Mouse (Mus musculus): Measurements from ENCODE around the gene Rmi2. TPM values are rescaled to one million over a fixed set of nuclear protein-coding genes. Genes with fewer than 3 reads are reported as not detected.

Rmi2 gene
- polyA plus RNA-seq, 1 experiment from 2014 or later: 2.8 TPM

DNA sequence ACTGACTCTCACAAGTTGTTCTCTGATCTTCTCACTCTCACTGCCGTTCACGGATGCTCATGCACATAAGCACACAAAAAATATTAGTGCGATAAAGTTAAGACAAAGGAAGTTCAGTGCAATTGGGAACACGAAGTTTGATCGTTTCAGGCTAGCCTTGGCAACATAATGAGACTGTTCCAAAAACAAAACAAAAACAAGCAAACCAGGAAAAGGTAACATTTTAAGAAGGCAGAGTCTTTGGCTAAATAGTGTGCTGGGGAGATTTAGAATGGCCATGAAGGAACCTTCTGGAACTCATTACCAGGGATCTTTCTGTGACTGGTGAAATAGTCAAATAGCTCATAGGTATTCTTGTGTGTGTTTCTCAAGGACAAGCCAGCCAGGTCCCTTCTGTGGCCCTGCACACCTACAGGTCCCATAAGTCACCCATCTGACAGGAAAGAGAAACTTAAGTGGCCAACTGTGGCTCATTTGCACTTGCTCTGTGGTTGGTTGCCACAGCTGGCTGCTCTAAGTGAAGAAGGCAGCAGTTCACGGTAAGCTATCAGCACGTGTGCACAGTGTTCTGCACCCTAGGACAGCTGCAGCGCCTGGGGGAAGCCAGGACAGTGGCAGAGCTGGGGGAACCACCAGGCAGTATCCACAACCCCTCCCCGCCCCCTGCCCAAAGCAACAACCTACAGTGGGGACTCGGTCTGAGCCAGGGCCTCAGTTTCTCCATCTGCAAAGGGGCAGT, 28.9 kb upstream of the Rmi2 start, which contains the start of gene Prm1:
Prm1 (minus strand) TSS at position 51 of the 739 bp plus-strand sequence.
- Histone ChIP-seq H3K36me3 (no peaks in the 10 kb centered on the region), H3K27ac (no peak within 1 kb of the TSS), H3K4me3 (no peak within 1 kb of the TSS), H3K9ac (no peak within 1 kb of the TSS), H3K4me1 (peaks cover 3% of the 10 kb centered on the region; the same call in 1 of the 2 replicates), H3K4me2 (no peak within 1 kb of the TSS), H3K27me3 (no peaks in the 10 kb centered on the region), H3K9me3 (no peaks in the 10 kb centered on the region)
- WGBS: 69% methylated on average over 10 of the region's 10 CpGs
- no peak for ATAC-seq (ENCODE audit: insufficient number of reproducible peaks, low FRiP score, low TSS enrichment, low read depth)

DNA sequence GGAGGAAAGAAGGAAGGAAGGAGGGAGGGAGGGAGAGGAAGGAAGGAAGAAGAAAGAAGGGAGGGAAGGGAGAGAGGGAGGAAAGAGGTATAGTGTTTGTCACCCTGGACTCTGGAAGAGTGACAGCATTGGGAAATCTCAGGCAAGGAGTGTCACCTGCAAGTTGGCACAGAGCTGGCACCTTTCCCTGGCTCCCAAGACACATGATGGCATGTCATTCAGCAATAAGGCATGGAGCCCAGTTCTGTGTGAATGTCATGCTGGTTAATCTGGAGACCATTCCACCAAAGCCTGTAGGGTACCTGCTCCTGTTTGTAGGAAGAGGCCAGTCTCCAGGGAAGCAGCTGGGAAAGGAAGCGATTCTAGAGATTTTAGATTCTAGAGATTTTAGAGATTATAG, 24.5 kb upstream of the Rmi2 start:
- Histone ChIP-seq H3K4me3 (no peak overlapping the region), H3K9ac (no peak overlapping the region), H3K4me2 (no peak overlapping the region), H3K9me3 (no peaks in the 10 kb centered on the region), H3K27ac (no peak overlapping the region), H3K36me3 (no peaks in the 10 kb centered on the region), H3K27me3 (no peaks in the 10 kb centered on the region), H3K4me1 (peaks cover 3% of the 10 kb centered on the region; the same call in 1 of the 2 replicates)
- no peak for ATAC-seq (ENCODE audit: insufficient number of reproducible peaks, low FRiP score, low TSS enrichment, low read depth)
- WGBS: 94% methylated on average over 1 of the region's 1 CpGs

DNA sequence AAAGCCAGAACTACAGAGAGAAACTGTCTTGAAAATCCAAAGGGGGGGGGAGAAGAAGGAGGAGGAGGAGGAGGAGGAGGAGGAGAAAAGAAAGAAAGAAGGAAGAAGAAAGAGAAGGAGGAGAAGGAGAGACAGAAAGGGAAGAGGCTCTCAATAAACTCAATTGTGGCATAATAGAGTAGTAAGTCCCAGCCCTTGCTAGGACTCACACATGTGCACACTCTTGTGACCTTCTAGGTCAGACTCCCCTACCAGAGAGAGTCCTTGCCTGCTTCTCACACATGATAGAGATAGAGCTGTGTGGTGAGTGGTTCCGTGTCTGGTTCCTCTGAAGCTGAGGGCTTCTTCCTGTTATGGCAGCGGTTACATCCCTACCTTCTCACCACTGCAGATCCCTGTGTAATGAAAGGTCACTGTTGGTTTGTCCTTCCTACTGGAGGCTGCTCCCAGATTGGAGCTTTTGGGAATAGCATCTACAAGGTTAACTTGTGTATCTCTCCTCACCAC, 21.9 kb upstream of the Rmi2 start, which contains the start of gene Gm11172:
Gm11172 (plus strand) TSS at position 51 of the 507 bp plus-strand sequence.
- H3K27ac ChIP-seq: no peak within 1 kb of the TSS
- no peaks in the 10 kb centered on the region for H3K27me3 ChIP-seq
- H3K36me3 ChIP-seq: no peaks in the 10 kb centered on the region
- H3K4me3 ChIP-seq: no peak within 1 kb of the TSS
- H3K4me2 ChIP-seq: no peak within 1 kb of the TSS
- H3K9me3 ChIP-seq: no peaks in the 10 kb centered on the region
- no peak for ATAC-seq (ENCODE audit: insufficient number of reproducible peaks, low FRiP score, low TSS enrichment, low read depth)
- no peaks in the 10 kb centered on the region for H3K4me1 ChIP-seq
- 79% methylated on average over 2 of the region's 2 CpGs for WGBS
- no peak within 1 kb of the TSS for H3K9ac ChIP-seq

DNA sequence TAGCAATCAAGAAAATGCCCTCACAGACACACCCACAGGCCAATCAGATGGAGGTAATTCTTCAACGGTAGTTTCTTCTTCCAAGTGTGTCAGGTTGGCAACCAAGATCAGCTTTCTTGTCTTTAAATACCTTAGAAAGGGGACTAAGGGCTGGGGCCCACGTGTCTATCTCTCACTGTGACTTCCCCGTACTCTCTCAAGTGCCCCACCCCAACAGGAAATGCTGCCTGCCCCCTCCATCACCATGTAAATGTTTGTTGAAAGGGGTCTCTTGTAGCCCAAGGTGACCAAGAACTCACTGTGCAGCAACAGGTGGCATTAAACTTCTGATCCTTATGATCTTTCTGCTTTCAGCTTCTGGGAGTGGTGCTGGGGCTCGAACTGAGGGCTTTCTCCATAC, 21.1 kb upstream of the Rmi2 start:
- no peak overlapping the region for H3K9ac ChIP-seq
- no peaks in the 10 kb centered on the region for H3K4me1 ChIP-seq
- H3K36me3 ChIP-seq: no peaks in the 10 kb centered on the region
- H3K4me2 ChIP-seq: no peak overlapping the region
- H3K4me3 ChIP-seq: no peak overlapping the region
- H3K9me3 ChIP-seq: no peaks in the 10 kb centered on the region
- ATAC-seq (ENCODE audit: insufficient number of reproducible peaks, low FRiP score, low TSS enrichment, low read depth): no peak
- no peak overlapping the region for H3K27ac ChIP-seq
- 79% methylated on average over 4 of the region's 4 CpGs for WGBS
- H3K27me3 ChIP-seq: no peaks in the 10 kb centered on the region

DNA sequence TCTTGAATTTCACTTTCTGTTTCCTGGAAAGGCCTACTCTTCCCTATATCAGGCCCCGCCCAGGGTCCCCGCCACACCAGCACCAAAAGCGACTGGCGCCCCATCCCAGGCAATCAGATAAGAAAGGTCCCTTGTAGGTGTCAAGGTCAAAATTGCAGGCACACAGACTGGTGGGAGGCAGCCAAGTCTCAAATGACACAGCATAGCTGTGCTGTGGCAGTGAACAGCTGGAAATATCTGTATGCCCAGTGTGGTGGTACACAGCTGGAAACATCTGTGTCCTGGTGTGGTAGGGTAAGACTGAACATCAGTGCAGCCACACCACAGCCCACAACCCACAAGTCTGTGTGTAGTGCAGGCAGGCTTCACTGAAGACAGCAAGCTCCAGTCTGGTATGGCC, 20.0 kb upstream of the Rmi2 start:
- Histone ChIP-seq H3K9me3 (no peaks in the 10 kb centered on the region), H3K4me2 (no peak overlapping the region), H3K4me3 (no peak overlapping the region), H3K9ac (no peak overlapping the region), H3K27ac (no peak overlapping the region), H3K4me1 (no peaks in the 10 kb centered on the region), H3K36me3 (no peaks in the 10 kb centered on the region), H3K27me3 (no peaks in the 10 kb centered on the region)
- ATAC-seq (ENCODE audit: insufficient number of reproducible peaks, low FRiP score, low TSS enrichment, low read depth): no peak
- 74% methylated on average over 4 of the region's 4 CpGs for WGBS

DNA sequence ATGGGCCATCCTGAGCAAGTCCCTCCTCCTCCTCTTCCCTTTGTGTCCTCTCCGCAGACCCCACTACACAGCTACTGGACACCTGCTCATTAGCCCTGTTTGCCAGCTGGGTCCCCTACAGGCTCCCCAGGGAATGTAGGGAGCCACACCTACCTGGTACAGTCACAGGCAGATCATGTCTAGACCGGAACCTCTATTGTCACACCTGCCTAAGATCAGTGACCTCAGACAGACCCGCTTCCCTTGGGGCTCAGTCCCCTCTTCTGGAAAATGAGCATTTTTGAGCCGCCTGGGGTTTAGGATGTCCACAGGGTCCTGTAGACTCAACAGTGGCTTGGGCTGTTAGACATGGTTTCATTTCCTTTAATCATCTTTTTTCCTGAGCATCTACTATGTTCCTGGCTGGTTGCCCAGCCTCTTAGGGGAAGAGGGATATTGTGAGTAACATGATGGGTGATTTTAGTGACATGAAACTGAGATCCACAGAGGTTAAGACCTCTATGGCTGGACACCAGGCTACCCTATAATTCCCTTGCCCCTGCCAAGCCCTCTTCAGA, 16.2 kb upstream of the Rmi2 start:
- WGBS: 67% methylated on average over 4 of the region's 4 CpGs
- Histone ChIP-seq H3K9me3 (no peaks in the 10 kb centered on the region), H3K4me3 (no peak overlapping the region), H3K36me3 (no peaks in the 10 kb centered on the region), H3K4me2 (no peak overlapping the region), H3K27ac (no peak overlapping the region), H3K27me3 (no peaks in the 10 kb centered on the region), H3K4me1 (peaks cover 7% of the 10 kb centered on the region), H3K9ac (no peak overlapping the region)
- no peak for ATAC-seq (ENCODE audit: insufficient number of reproducible peaks, low FRiP score, low TSS enrichment, low read depth)

DNA sequence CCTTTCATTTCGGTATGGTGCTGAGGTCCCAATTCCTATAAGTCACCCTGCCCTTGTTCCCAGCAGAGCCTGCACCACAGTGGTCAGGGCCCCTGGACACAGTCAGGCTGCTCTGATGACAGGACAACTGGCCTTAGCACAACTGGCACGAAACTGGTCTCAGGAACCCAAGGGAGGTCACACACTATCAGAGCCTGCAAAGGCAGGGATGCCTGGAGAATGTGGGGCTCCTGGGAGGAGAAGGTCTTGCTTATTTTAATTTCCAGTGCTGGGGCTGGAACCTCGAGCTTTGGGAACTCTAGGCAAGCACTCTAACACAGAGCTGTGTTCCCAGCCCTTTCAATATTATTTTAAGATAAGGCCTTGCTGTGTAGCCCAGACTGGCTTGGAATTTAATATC, 14.9 kb upstream of the Rmi2 start:
- WGBS: 70% methylated on average over 3 of the region's 3 CpGs
- Histone ChIP-seq H3K4me2 (no peak overlapping the region), H3K27ac (no peak overlapping the region), H3K9ac (no peak overlapping the region), H3K36me3 (no peaks in the 10 kb centered on the region), H3K4me3 (no peak overlapping the region), H3K9me3 (no peaks in the 10 kb centered on the region), H3K4me1 (peaks cover 7% of the 10 kb centered on the region), H3K27me3 (no peaks in the 10 kb centered on the region)
- ATAC-seq (ENCODE audit: insufficient number of reproducible peaks, low FRiP score, low TSS enrichment, low read depth): no peak

DNA sequence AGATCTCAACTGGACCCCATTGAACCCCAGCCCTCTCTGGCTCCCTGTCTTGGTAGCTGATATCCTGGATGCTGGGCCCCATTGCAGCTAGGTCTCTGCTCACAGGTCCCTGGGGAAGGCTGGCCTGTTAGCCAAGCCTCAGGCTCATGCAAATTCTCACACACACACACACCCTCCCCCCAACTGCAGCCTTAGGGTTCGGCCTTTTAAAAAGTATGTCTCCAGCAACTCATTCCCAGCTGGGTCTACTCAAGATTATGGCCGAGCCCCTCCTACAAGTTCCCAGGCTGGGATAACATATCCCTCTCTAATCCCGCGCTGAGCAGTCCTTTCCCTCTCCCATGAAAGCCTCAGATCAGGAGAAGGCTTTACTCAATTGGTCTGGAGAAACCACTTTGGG, 13.5 kb upstream of the Rmi2 start:
- no peak overlapping the region for H3K27ac ChIP-seq
- no peak for ATAC-seq (ENCODE audit: insufficient number of reproducible peaks, low FRiP score, low TSS enrichment, low read depth)
- 51% methylated on average over 4 of the region's 4 CpGs for WGBS

DNA sequence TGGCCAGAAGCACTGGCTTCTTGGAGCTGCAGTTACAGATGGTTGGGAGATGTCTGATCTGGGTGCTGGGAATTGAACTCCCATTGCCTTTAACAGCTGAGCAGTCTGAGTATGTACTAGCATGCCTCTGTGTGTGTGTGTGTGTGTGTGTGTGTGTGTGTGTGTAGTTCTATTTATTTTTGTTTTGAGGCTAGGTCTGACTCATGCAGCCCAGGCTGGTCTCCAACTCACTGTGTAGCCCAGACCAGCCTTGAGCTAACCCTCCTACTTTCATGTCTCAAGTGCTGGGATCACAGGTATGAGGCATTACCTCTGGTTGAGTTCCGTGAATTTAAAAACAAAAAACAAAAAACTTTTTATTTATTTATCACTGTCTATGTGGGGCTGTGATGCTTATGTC, 10.3 kb upstream of the Rmi2 start:
- ATAC-seq (ENCODE audit: insufficient number of reproducible peaks, low FRiP score, low TSS enrichment, low read depth): no peak
- Histone ChIP-seq H3K4me2 (no peak overlapping the region), H3K4me1 (peaks cover 15% of the 10 kb centered on the region), H3K27me3 (no peaks in the 10 kb centered on the region), H3K27ac (no peak overlapping the region), H3K9me3 (no peaks in the 10 kb centered on the region), H3K4me3 (no peak overlapping the region), H3K36me3 (no peaks in the 10 kb centered on the region), H3K9ac (no peak overlapping the region)
- 78% methylated on average over 1 of the region's 1 CpGs for WGBS

More for the DNA sequence above, 13.5 kb upstream of the Rmi2 start:
- Histone ChIP-seq H3K9ac (no peak overlapping the region), H3K4me2 (no peak overlapping the region), H3K9me3 (no peaks in the 10 kb centered on the region), H3K36me3 (no peaks in the 10 kb centered on the region), H3K4me3 (no peak overlapping the region), H3K4me1 (peaks cover 15% of the 10 kb centered on the region), H3K27me3 (no peaks in the 10 kb centered on the region)

DNA sequence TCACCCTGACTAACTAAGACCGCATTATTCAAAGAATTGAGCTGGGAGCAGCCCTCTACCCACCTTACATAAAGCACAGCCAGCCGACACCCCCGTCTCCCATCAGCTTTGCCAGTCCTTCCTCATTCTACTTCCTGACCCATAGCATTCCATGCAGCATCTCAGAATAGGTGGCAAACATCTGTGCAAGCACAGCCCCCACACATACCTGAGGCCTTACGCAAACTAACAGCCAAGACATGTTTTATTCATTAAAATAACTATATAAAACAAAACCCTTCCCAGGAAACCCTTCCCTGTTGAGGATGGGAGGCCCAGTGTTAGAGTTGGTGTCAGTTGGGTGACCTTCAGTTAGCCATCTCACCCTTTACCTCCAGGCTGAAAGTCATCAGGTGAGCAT, 9.0 kb upstream of the Rmi2 start:
- Histone ChIP-seq H3K27ac (no peak overlapping the region), H3K27me3 (no peaks in the 10 kb centered on the region), H3K9me3 (no peaks in the 10 kb centered on the region), H3K4me1 (peaks cover 15% of the 10 kb centered on the region), H3K36me3 (no peaks in the 10 kb centered on the region), H3K4me2 (no peak overlapping the region), H3K9ac (no peak overlapping the region), H3K4me3 (no peak overlapping the region)
- 56% methylated on average over 4 of the region's 4 CpGs for WGBS
- no peak for ATAC-seq (ENCODE audit: insufficient number of reproducible peaks, low FRiP score, low TSS enrichment, low read depth)

DNA sequence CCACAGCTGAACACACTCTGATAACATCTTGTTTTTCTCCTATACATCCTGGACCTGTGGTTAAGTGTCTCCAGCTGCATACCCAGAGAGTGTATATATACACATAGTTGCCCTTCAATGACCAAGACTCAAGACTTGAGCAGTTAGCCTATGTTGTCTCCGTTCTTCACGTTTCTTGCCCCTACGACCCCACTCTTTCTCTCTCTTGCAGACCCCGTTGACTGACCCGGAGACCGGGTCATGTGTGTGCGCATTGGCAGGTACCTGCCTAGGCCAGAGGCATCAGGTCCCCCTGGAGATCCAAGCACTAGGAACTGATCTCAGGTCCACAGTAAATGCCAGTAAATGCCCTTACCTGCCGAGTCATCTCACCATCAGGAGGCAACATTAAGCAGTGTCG, 7.6 kb upstream of the Rmi2 start:
- Histone ChIP-seq H3K27me3 (no peaks in the 10 kb centered on the region), H3K27ac (no peak overlapping the region), H3K9ac (no peak overlapping the region), H3K4me2 (no peak overlapping the region), H3K9me3 (no peaks in the 10 kb centered on the region), H3K36me3 (no peaks in the 10 kb centered on the region), H3K4me3 (no peak overlapping the region), H3K4me1 (peaks cover 8% of the 10 kb centered on the region)
- no peak for ATAC-seq (ENCODE audit: insufficient number of reproducible peaks, low FRiP score, low TSS enrichment, low read depth)
- WGBS: 93% methylated on average over 9 of the region's 9 CpGs

DNA sequence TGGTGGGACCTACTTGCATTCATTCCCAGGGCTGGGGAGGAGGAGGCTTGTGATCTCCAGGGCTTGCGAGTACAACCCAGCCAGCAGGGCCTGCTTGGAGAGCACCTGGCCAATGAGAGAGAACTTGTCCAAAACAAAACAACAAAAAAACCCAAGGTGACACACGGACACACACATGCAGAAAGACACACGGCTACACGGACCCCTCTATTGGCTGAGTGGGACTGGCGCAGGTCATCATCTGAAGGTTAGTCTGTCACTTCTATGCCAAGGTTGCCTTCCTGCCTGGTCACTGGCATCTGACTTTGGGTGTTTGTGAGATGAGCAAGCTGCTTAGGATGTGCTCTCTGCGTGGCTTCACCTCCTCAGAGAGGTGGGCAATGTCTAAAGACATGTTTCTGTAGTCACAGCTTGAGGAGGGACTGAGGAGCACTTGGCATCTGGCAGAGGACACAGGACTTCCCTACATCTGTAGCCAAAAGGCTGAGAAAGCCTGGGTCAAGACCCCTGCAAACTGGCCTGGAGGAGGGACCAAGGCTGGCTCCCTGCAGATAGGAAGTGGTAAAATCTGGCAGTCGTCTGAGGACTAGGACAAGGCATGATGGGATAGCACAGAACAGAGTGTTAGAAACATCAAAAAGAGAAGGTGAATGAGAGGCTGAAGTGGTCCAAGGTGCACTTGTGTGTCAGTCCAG, 6.9 kb upstream of the Rmi2 start:
- no peak overlapping the region for H3K9ac ChIP-seq
- no peak overlapping the region for H3K4me2 ChIP-seq
- no peaks in the 10 kb centered on the region for H3K27me3 ChIP-seq
- H3K27ac ChIP-seq: no peak overlapping the region
- H3K4me1 ChIP-seq: peaks cover 8% of the 10 kb centered on the region
- H3K4me3 ChIP-seq: no peak overlapping the region
- H3K9me3 ChIP-seq: no peaks in the 10 kb centered on the region
- H3K36me3 ChIP-seq: no peaks in the 10 kb centered on the region
- WGBS: 78% methylated on average over 7 of the region's 7 CpGs
- ATAC-seq (ENCODE audit: insufficient number of reproducible peaks, low FRiP score, low TSS enrichment, low read depth): no peak
